Mouse (Mus musculus) frontal cortex, postnatal 36 days (tissue): ENCODE results near the gene Gm5941.
"Not testable (repeated sequence)": the region's sequence is repeated elsewhere in the genome, so short reads cannot be mapped to it uniquely, and the experiment has no call there.

Experiments used
- DNase-seq, 2 experiments: peaks; one replicate each; pipeline ENCODE4 v3.0.0; 2022; ENCODE audit warnings: low spot score in 2 of 2

Gm5941 gene

GRCm38 (mm10) chrX:92489649-92490048, at the start of gene Gm5941:
Gene Gm5941, plus strand, starts transcription at chrX:92489949.
- DNase-seq: not testable (repeated sequence)

GRCm38 (mm10) chrX:92460496-92460895, 29.3 kb upstream of the Gm5941 start:
- no peak for DNase-seq

- no peak for DNase-seq
These were observed 25.0 kb upstream of the Gm5941 start for GRCm38 (mm10) chrX:92464773-92465172.

- peak in 1 of 2 experiments; percentile 3 for DNase-seq
These were observed 8.5 kb downstream of the Gm5941 start for GRCm38 (mm10) chrX:92498254-92498653.

GRCm38 (mm10) chrX:92527826-92528225, 38.1 kb downstream of the Gm5941 start:
- no peak for DNase-seq
